Mouse (Mus musculus): ENCODE data around the gene Nme8.

Nme8 gene

GRCm38 (mm10) chr13:19697790-19698189 lies at the start of gene Nme8:
Gene Nme8 (minus strand): TSS chr13:19697794.
- no peak for DNase-seq (ENCODE audit: low read depth, low spot score)

- DNase-seq (ENCODE audit: low read depth, low spot score): no peak
Measured at GRCm38 (mm10) chr13:19745741-19746140, 48.1 kb upstream of the Nme8 start.

- peak; percentile 25 for DNase-seq (ENCODE audit: low read depth, low spot score)
Measured at GRCm38 (mm10) chr13:19744536-19744935, 46.9 kb upstream of the Nme8 start.

- DNase-seq (ENCODE audit: low read depth, low spot score): no peak
Measured at GRCm38 (mm10) chr13:19734597-19734996, 37.0 kb upstream of the Nme8 start.

- DNase-seq (ENCODE audit: low read depth, low spot score): peak; percentile 6
Measured at GRCm38 (mm10) chr13:19730826-19731225, 33.2 kb upstream of the Nme8 start.

GRCm38 (mm10) chr13:19718954-19719353 lies 21.4 kb upstream of the Nme8 start:
- peak; percentile 41 for DNase-seq (ENCODE audit: low read depth, low spot score)

GRCm38 (mm10) chr13:19717201-19717600 lies 19.6 kb upstream of the Nme8 start:
- DNase-seq (ENCODE audit: low read depth, low spot score): no peak

GRCm38 (mm10) chr13:19703806-19704205 lies 6.2 kb upstream of the Nme8 start:
- no peak for DNase-seq (ENCODE audit: low read depth, low spot score)

- no peak for DNase-seq (ENCODE audit: low read depth, low spot score)
Measured at GRCm38 (mm10) chr13:19701443-19702078, 4.0 kb upstream of the Nme8 start.

GRCm38 (mm10) chr13:19700733-19701442 lies 3.3 kb upstream of the Nme8 start:
- DNase-seq (ENCODE audit: low read depth, low spot score): no peak

GRCm38 (mm10) chr13:19698524-19699173 lies 1.1 kb upstream of the Nme8 start:
- peak; percentile 54 for DNase-seq (ENCODE audit: low read depth, low spot score)

- no peak for DNase-seq (ENCODE audit: low read depth, low spot score)
Measured at GRCm38 (mm10) chr13:19690417-19690816, 7.2 kb downstream of the Nme8 start.

- DNase-seq (ENCODE audit: low read depth, low spot score): no peak
Measured at GRCm38 (mm10) chr13:19689971-19690370, 7.6 kb downstream of the Nme8 start.

- DNase-seq (ENCODE audit: low read depth, low spot score): no peak
Measured at GRCm38 (mm10) chr13:19684007-19684406, 13.6 kb downstream of the Nme8 start.

- DNase-seq (ENCODE audit: low read depth, low spot score): no peak
Measured at GRCm38 (mm10) chr13:19682879-19683640, 14.5 kb downstream of the Nme8 start.

GRCm38 (mm10) chr13:19674601-19675000 lies 23.0 kb downstream of the Nme8 start:
- no peak for DNase-seq (ENCODE audit: low read depth, low spot score)

GRCm38 (mm10) chr13:19674025-19674424 lies 23.6 kb downstream of the Nme8 start:
- DNase-seq (ENCODE audit: low read depth, low spot score): no peak

- no peak for DNase-seq (ENCODE audit: low read depth, low spot score)
Measured at GRCm38 (mm10) chr13:19668355-19669140, 29.0 kb downstream of the Nme8 start.

GRCm38 (mm10) chr13:19652405-19652804 lies 45.2 kb downstream of the Nme8 start:
- DNase-seq (ENCODE audit: low read depth, low spot score): no peak

GRCm38 (mm10) chr13:19649824-19650223 lies 47.8 kb downstream of the Nme8 start:
- DNase-seq (ENCODE audit: low read depth, low spot score): no peak

- DNase-seq (ENCODE audit: low read depth, low spot score): no peak
Measured at GRCm38 (mm10) chr13:19644225-19644624, 53.4 kb downstream of the Nme8 start.
